Mouse (Mus musculus): ENCODE results near the gene Mest. TPM values are rescaled to one million over a fixed set of nuclear protein-coding genes. Genes with fewer than 3 reads are reported as not detected.

Gene Mest
- polyA plus RNA-seq, 1 experiment from 2014 or later: 156 TPM

DNA sequence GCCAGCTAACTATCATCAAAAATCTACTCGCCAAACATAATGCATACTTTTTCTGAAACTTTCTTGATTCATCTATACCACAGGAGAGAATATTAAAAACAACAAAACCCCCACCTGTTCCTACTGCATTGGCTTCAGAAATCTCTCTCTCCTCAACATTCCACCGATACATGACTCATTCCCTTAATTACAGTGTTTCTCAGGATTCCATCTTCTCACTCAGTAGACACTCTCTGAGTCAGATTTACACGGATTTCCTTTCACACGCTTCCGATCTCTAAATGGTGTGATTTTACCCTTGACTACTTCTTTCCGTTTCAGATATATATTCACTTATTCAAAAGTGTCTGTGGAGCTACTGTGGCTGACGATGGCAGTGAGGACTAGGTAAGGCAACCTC lies 36.1 kb upstream of the Mest start:
- H3K4me2 ChIP-seq (replicated peaks; ENCODE audit: low read depth): no peak overlapping the region
- H3K4me1 ChIP-seq (replicated peaks; ENCODE audit: control insufficient read depth, insufficient read depth): no peaks in the 10 kb centered on the region
- DNase-seq (ENCODE audit: low spot score) (no peak), ATAC-seq (ENCODE audit: low FRiP score, low TSS enrichment) (no peak)
- no peak overlapping the region for H3K4me3 ChIP-seq (ENCODE audit: low read depth, low read length)
- no peak for TF ChIP-seq EP300 (optimal IDR thresholded peaks at IDR 0.05)
- no peak for TF ChIP-seq CTCF (IDR thresholded peaks at IDR 0.05; ENCODE audit: low read depth)
- 74% methylated on average over 7 of the region's 7 CpGs for WGBS
- no peaks in the 10 kb centered on the region for H3K27me3 ChIP-seq (ENCODE audit: control insufficient read depth, insufficient read depth, low read length)
- H3K27ac ChIP-seq (replicated peaks): no peak overlapping the region
- no peaks in the 10 kb centered on the region for H3K36me3 ChIP-seq (ENCODE audit: control insufficient read depth, insufficient read depth, low read length)
- H3K9ac ChIP-seq (ENCODE audit: low read length): no peak overlapping the region
- no peaks in the 10 kb centered on the region for H3K9me3 ChIP-seq (ENCODE audit: control insufficient read depth, low read length)

- peaks cover 5% of the 10 kb centered on the region; the same call in 1 of the 2 replicates for H3K4me1 ChIP-seq (replicated peaks; ENCODE audit: control insufficient read depth, insufficient read depth)
- peak overlapping the region; percentile 63 for H3K4me3 ChIP-seq (ENCODE audit: low read depth, low read length)
- no peaks in the 10 kb centered on the region for H3K27me3 ChIP-seq (ENCODE audit: control insufficient read depth, insufficient read depth, low read length)
- H3K27ac ChIP-seq (replicated peaks): peak overlapping the region; percentile 83
- no peak for DNase-seq (ENCODE audit: low spot score)
- ATAC-seq (ENCODE audit: low FRiP score, low TSS enrichment): no peak
- H3K4me2 ChIP-seq (replicated peaks; ENCODE audit: low read depth): peak overlapping the region; percentile 72
- TF ChIP-seq EP300 (optimal IDR thresholded peaks at IDR 0.05) (no peak), CTCF (IDR thresholded peaks at IDR 0.05; ENCODE audit: low read depth) (no peak)
- no peaks in the 10 kb centered on the region for H3K36me3 ChIP-seq (ENCODE audit: control insufficient read depth, insufficient read depth, low read length)
- H3K9me3 ChIP-seq (ENCODE audit: control insufficient read depth, low read length): no peaks in the 10 kb centered on the region
- peak overlapping the region; percentile 69 for H3K9ac ChIP-seq (ENCODE audit: low read length)
- 64% methylated on average over 5 of the region's 5 CpGs for WGBS
Measured at GRCm38 (mm10) chr6:30692826-30693225, 30.5 kb upstream of the Mest start.

DNA sequence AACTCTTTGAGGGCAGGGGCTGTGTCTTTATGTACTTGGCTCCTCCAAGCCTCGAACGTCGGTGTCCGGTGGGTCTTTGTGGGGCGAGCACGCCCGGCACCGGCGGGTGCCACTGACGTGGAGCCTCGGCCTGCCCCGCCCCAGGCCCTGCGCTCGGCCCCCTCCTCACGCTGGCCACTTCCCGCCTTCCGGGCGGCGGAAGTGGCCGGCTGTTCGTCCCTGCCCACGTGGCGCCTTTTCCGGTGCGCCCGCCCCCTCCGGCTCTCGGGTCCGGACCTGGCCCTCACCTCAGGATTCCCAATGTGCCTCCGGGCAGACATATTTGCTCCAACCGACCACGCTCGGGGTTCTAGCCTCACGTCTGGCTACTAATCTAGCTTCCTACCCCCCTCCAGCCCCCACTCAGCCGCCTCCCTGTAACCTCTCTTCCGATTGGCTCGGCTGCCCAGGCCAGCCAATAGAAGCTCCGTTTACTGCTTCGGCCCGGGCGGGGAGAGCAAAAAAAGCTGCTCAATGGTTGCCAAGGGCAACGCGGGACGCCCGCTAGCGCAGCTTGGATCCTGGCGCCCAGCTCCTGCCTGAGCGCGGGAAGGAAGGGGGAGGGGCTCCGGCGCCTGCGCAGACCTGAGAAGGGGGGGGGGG lies 29.9 kb upstream of the Mest start, which contains the start of gene Cep41:
Gene Cep41 (minus strand): TSS at position 400 of the 642 bp plus-strand sequence.
- Histone ChIP-seq H3K27ac (replicated peaks) (peak within 1 kb of the TSS; percentile 83), H3K4me1 (replicated peaks; ENCODE audit: control insufficient read depth, insufficient read depth) (peaks cover 5% of the 10 kb centered on the region; the same call in 1 of the 2 replicates), H3K36me3 (ENCODE audit: control insufficient read depth, insufficient read depth, low read length) (no peaks in the 10 kb centered on the region), H3K9me3 (ENCODE audit: control insufficient read depth, low read length) (no peaks in the 10 kb centered on the region), H3K4me3 (ENCODE audit: low read depth, low read length) (peak within 1 kb of the TSS; percentile 63), H3K9ac (ENCODE audit: low read length) (peak within 1 kb of the TSS; percentile 69), H3K4me2 (replicated peaks; ENCODE audit: low read depth) (peak within 1 kb of the TSS; percentile 72), H3K27me3 (ENCODE audit: control insufficient read depth, insufficient read depth, low read length) (no peaks in the 10 kb centered on the region)
- TF ChIP-seq CTCF (IDR thresholded peaks at IDR 0.05; ENCODE audit: low read depth) (no peak), EP300 (optimal IDR thresholded peaks at IDR 0.05) (peak; percentile 94)
- peak; percentile 93 for DNase-seq (ENCODE audit: low spot score)
- WGBS: under 1% methylated on average over 50 of the region's 52 CpGs
- ATAC-seq (ENCODE audit: low FRiP score, low TSS enrichment): peak; percentile 98

DNA sequence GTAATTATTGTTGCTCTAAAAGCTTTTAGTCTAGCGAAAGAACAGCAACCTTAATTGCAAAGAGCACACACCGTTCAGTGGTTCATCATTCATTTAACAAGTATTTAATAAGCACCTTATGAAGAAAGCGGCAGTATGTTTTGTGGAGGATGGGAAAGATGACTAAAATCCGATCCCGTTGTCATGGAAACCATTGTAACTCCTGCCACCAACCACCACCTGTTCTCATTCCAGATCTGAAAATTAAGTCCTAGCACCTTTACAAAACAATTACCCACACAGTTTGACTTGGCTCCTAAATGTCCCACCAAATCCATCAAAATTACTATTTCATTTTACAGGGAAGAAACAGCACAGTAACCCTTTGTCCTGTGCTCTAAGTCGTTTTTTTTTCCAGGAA lies 29.1 kb upstream of the Mest start:
- DNase-seq (ENCODE audit: low spot score) (no peak), ATAC-seq (ENCODE audit: low FRiP score, low TSS enrichment) (no peak)
- H3K27me3 ChIP-seq (ENCODE audit: control insufficient read depth, insufficient read depth, low read length): no peaks in the 10 kb centered on the region
- H3K9me3 ChIP-seq (ENCODE audit: control insufficient read depth, low read length): no peaks in the 10 kb centered on the region
- H3K9ac ChIP-seq (ENCODE audit: low read length): no peak overlapping the region
- WGBS: 38% methylated on average over 6 of the region's 6 CpGs
- H3K4me3 ChIP-seq (ENCODE audit: low read depth, low read length): peak overlapping the region; percentile 63
- no peak for TF ChIP-seq CTCF (IDR thresholded peaks at IDR 0.05; ENCODE audit: low read depth)
- TF ChIP-seq EP300 (optimal IDR thresholded peaks at IDR 0.05): no peak
- H3K4me1 ChIP-seq (replicated peaks; ENCODE audit: control insufficient read depth, insufficient read depth): peaks cover 5% of the 10 kb centered on the region; the same call in 1 of the 2 replicates
- H3K36me3 ChIP-seq (ENCODE audit: control insufficient read depth, insufficient read depth, low read length): no peaks in the 10 kb centered on the region
- H3K27ac ChIP-seq (replicated peaks): no peak overlapping the region
- H3K4me2 ChIP-seq (replicated peaks; ENCODE audit: low read depth): peak overlapping the region; percentile 72

- 90% methylated on average over 8 of the region's 8 CpGs for WGBS
- H3K9me3 ChIP-seq (ENCODE audit: control insufficient read depth, low read length): no peaks in the 10 kb centered on the region
- H3K4me1 ChIP-seq (replicated peaks; ENCODE audit: control insufficient read depth, insufficient read depth): peaks cover 5% of the 10 kb centered on the region; the same call in 1 of the 2 replicates
- DNase-seq (ENCODE audit: low spot score) (no peak), ATAC-seq (ENCODE audit: low FRiP score, low TSS enrichment) (no peak)
- H3K9ac ChIP-seq (ENCODE audit: low read length): no peak overlapping the region
- H3K4me2 ChIP-seq (replicated peaks; ENCODE audit: low read depth): no peak overlapping the region
- H3K36me3 ChIP-seq (ENCODE audit: control insufficient read depth, insufficient read depth, low read length): no peaks in the 10 kb centered on the region
- no peak overlapping the region for H3K4me3 ChIP-seq (ENCODE audit: low read depth, low read length)
- no peak overlapping the region for H3K27ac ChIP-seq (replicated peaks)
- TF ChIP-seq CTCF (IDR thresholded peaks at IDR 0.05; ENCODE audit: low read depth): no peak
- no peaks in the 10 kb centered on the region for H3K27me3 ChIP-seq (ENCODE audit: control insufficient read depth, insufficient read depth, low read length)
Measured at GRCm38 (mm10) chr6:30695124-30695523, 28.2 kb upstream of the Mest start.

GRCm38 (mm10) chr6:30697464-30697863 lies 25.9 kb upstream of the Mest start:
- TF ChIP-seq EP300 (optimal IDR thresholded peaks at IDR 0.05): no peak
- TF ChIP-seq CTCF (IDR thresholded peaks at IDR 0.05; ENCODE audit: low read depth): no peak
- Histone ChIP-seq H3K9me3 (ENCODE audit: control insufficient read depth, low read length) (no peaks in the 10 kb centered on the region), H3K36me3 (ENCODE audit: control insufficient read depth, insufficient read depth, low read length) (no peaks in the 10 kb centered on the region), H3K27me3 (ENCODE audit: control insufficient read depth, insufficient read depth, low read length) (no peaks in the 10 kb centered on the region), H3K4me2 (replicated peaks; ENCODE audit: low read depth) (no peak overlapping the region), H3K27ac (replicated peaks) (peak overlapping the region; percentile 59; the same call in 1 of the 2 replicates), H3K4me1 (replicated peaks; ENCODE audit: control insufficient read depth, insufficient read depth) (peaks cover 7% of the 10 kb centered on the region; the same call in 1 of the 2 replicates), H3K4me3 (ENCODE audit: low read depth, low read length) (no peak overlapping the region), H3K9ac (ENCODE audit: low read length) (no peak overlapping the region)
- 22% methylated on average over 5 of the region's 5 CpGs for WGBS
- ATAC-seq (ENCODE audit: low FRiP score, low TSS enrichment) (no peak), DNase-seq (ENCODE audit: low spot score) (no peak)

Data from stomach, postnatal 0 days (tissue).